Mouse (Mus musculus) testis, adult 2 months (tissue): ENCODE data around the gene Ctrb1.

Experiments
- CTCF ChIP-seq: fragments of 200-500 bp; IDR thresholded peaks from 2 replicates; pipeline ENCODE4 v1.5.1; 2012; ENCODE audit warnings: low read depth, mild to moderate bottlenecking, inconsistent platforms, low read length, moderate library complexity; ENCODE audit not compliant: control insufficient read depth, insufficient read depth, insufficient replicate concordance
- POLR2A ChIP-seq: fragments of 200-500 bp; IDR thresholded peaks from 2 replicates; pipeline ENCODE4 v1.6.1; 2012; ENCODE audit warnings: low read depth, mild to moderate bottlenecking, inconsistent platforms, low read length, moderate library complexity; ENCODE audit not compliant: control insufficient read depth

- TF ChIP-seq POLR2A (no peak), CTCF (no peak)
Measured at GRCm38 (mm10) chr8:111704585-111704984, 13.8 kb upstream of the Ctrb1 start.
